Mouse (Mus musculus) kidney, embryonic 15.5 days (tissue): ENCODE measurements at regions not wholly inside any gene's neighbourhood (a gene's known extent, or its start where the extent isn't known, plus 50 kb on each side); places are given as distances from the start of the nearest gene placed in this dataset.
A peak's percentile ranks its signal among the peaks of the same experiment; 100 is the strongest.

Source experiments
- ATAC-seq: fragments of 200-750 bp; cut with Nextera tagmentation; replicated peaks from 2 replicates; pipeline ENCODE4 v1.8.0; 2017; ENCODE audit warnings: moderate TSS enrichment; ENCODE audit not compliant: low FRiP score
- H3K27ac ChIP-seq: fragments of 300-500 bp; sonication (generic); 2 replicates; pipeline ENCODE4 v1.5.1; 2015; ENCODE audit warnings: mild to moderate bottlenecking, inconsistent platforms
- H3K27me3 ChIP-seq: fragments of 300-500 bp; sonication (generic); 2 replicates; pipeline ENCODE4 v1.6.1; 2015; ENCODE audit warnings: inconsistent platforms
- H3K36me3 ChIP-seq: fragments of 300-500 bp; sonication (generic); 2 replicates; pipeline ENCODE4 v1.6.1; 2015; ENCODE audit warnings: inconsistent platforms
- H3K4me1 ChIP-seq: fragments of 300-500 bp; sonication (generic); 2 replicates; pipeline ENCODE4 v1.6.1; 2015; ENCODE audit warnings: inconsistent platforms
- H3K4me2 ChIP-seq: fragments of 300-500 bp; sonication (generic); 2 replicates; pipeline ENCODE4 v1.6.1; 2015; ENCODE audit warnings: moderate library complexity, mild to moderate bottlenecking, inconsistent platforms
- H3K4me3 ChIP-seq: fragments of 300-500 bp; sonication (generic); replicated peaks from 2 replicates; pipeline ENCODE4 v1.5.1; 2015; ENCODE audit warnings: mild to moderate bottlenecking, inconsistent platforms
- H3K9ac ChIP-seq: fragments of 300-500 bp; sonication (generic); 2 replicates; pipeline ENCODE4 v1.6.1; 2015; ENCODE audit warnings: mild to moderate bottlenecking, inconsistent platforms
- H3K9me3 ChIP-seq: fragments of 300-500 bp; sonication (generic); replicated peaks from 2 replicates; pipeline ENCODE4 v1.6.1; 2016; ENCODE audit warnings: inconsistent platforms
- WGBS: fragments of 180-500 bp; shearing (Covaris S2); methylation state at CpG from one replicate; pipeline ENCODE4 v1.1.7; 2015; ENCODE audit warnings: mixed read lengths; 5-methylcytosine and 5-hydroxymethylcytosine counted together

- Histone ChIP-seq H3K36me3 (no peaks in the 10 kb centered on the region), H3K9ac (no peak overlapping the region), H3K4me2 (no peak overlapping the region), H3K9me3 (no peaks in the 10 kb centered on the region), H3K4me3 (no peak overlapping the region), H3K4me1 (peaks cover 4% of the 10 kb centered on the region), H3K27me3 (peaks cover 7% of the 10 kb centered on the region; the same call in 1 of the 2 replicates), H3K27ac (no peak overlapping the region)
- 83% methylated on average over 20 of the region's 20 CpGs for WGBS
- ATAC-seq, result no peak
Observed at GRCm38 (mm10) chr4:153200799-153201770, 281.5 kb downstream of the Ajap1 start.

- Histone ChIP-seq H3K27me3 (peaks cover 24% of the 10 kb centered on the region), H3K36me3 (no peaks in the 10 kb centered on the region), H3K4me1 (peaks cover 8% of the 10 kb centered on the region; the same call in 1 of the 2 replicates), H3K4me3 (no peak overlapping the region), H3K9me3 (no peaks in the 10 kb centered on the region), H3K9ac (no peak overlapping the region), H3K4me2 (no peak overlapping the region), H3K27ac (no peak overlapping the region)
- 0 out of 2 replicates have a peak, but pooled peaks have one; percentile 33 for ATAC-seq
- WGBS, result 8% methylated on average over 8 of the region's 8 CpGs
Observed at GRCm38 (mm10) chr4:153189485-153189884, 293.1 kb downstream of the Ajap1 start.

GRCm38 (mm10) chr4:153188504-153189031 is 294.0 kb downstream of the Ajap1 start:
- H3K9ac ChIP-seq, result no peak overlapping the region
- peaks cover 24% of the 10 kb centered on the region for H3K27me3 ChIP-seq
- H3K4me1 ChIP-seq, result peaks cover 8% of the 10 kb centered on the region; the same call in 1 of the 2 replicates
- no peak overlapping the region for H3K27ac ChIP-seq
- H3K4me3 ChIP-seq, result no peak overlapping the region
- H3K4me2 ChIP-seq, result peak overlapping the region; percentile 23
- no peaks in the 10 kb centered on the region for H3K36me3 ChIP-seq
- 0 out of 2 replicates have a peak, but pooled peaks have one; percentile 36 for ATAC-seq
- 1% methylated on average over 16 of the region's 17 CpGs for whole genome bisulfite sequencing
- no peaks in the 10 kb centered on the region for H3K9me3 ChIP-seq

GRCm38 (mm10) chr4:153187959-153188503 is 294.6 kb downstream of the Ajap1 start:
- H3K36me3 ChIP-seq, result no peaks in the 10 kb centered on the region
- H3K27me3 ChIP-seq, result peaks cover 24% of the 10 kb centered on the region
- H3K4me3 ChIP-seq, result no peak overlapping the region
- peak overlapping the region; percentile 23 for H3K4me2 ChIP-seq
- ATAC-seq, result no peak
- peaks cover 8% of the 10 kb centered on the region; the same call in 1 of the 2 replicates for H3K4me1 ChIP-seq
- no peak overlapping the region for H3K27ac ChIP-seq
- no peak overlapping the region for H3K9ac ChIP-seq
- WGBS, result 2% methylated on average over 6 of the region's 6 CpGs
- no peaks in the 10 kb centered on the region for H3K9me3 ChIP-seq

GRCm38 (mm10) chr4:153177496-153177895 is 305.1 kb downstream of the Ajap1 start:
- H3K9me3 ChIP-seq, result 0 out of 2 replicates have a peak, but pooled peaks cover 3% of the 10 kb centered on the region
- no peak for ATAC-seq
- WGBS, result 88% methylated on average over 9 of the region's 9 CpGs
- no peak overlapping the region for H3K4me2 ChIP-seq
- peaks cover 14% of the 10 kb centered on the region for H3K4me1 ChIP-seq
- no peak overlapping the region for H3K9ac ChIP-seq
- no peak overlapping the region for H3K27ac ChIP-seq
- H3K36me3 ChIP-seq, result no peaks in the 10 kb centered on the region
- H3K4me3 ChIP-seq, result no peak overlapping the region
- H3K27me3 ChIP-seq, result peaks cover 3% of the 10 kb centered on the region; the same call in 1 of the 2 replicates

- H3K27ac ChIP-seq, result peak overlapping the region; percentile 24; the same call in 1 of the 2 replicates
- H3K9me3 ChIP-seq, result 0 out of 2 replicates have a peak, but pooled peaks cover 3% of the 10 kb centered on the region
- H3K4me3 ChIP-seq, result no peak overlapping the region
- no peaks in the 10 kb centered on the region for H3K36me3 ChIP-seq
- ATAC-seq, result peak; percentile 94
- WGBS, result 3% methylated on average over 12 of the region's 12 CpGs
- peak overlapping the region; percentile 26 for H3K4me2 ChIP-seq
- H3K9ac ChIP-seq, result no peak overlapping the region
- no peaks in the 10 kb centered on the region for H3K27me3 ChIP-seq
- peaks cover 14% of the 10 kb centered on the region for H3K4me1 ChIP-seq
Observed at GRCm38 (mm10) chr4:153175660-153176059, 307.0 kb downstream of the Ajap1 start.

- peak overlapping the region; percentile 26; the same call in 1 of the 2 replicates for H3K4me2 ChIP-seq
- no peak for ATAC-seq
- WGBS, result 25% methylated on average over 15 of the region's 15 CpGs
Observed at GRCm38 (mm10) chr4:153175077-153175476, 307.5 kb downstream of the Ajap1 start.

GRCm38 (mm10) chr4:153169991-153170390 is 312.6 kb downstream of the Ajap1 start:
- no peak overlapping the region for H3K9ac ChIP-seq
- H3K4me1 ChIP-seq, result peaks cover 17% of the 10 kb centered on the region
- 48% methylated on average over 9 of the region's 9 CpGs for WGBS
- H3K4me3 ChIP-seq, result no peak overlapping the region
- no peak; the same call in 1 of the 2 replicates for ATAC-seq
- no peak overlapping the region for H3K4me2 ChIP-seq
- H3K9me3 ChIP-seq, result 0 out of 2 replicates have a peak, but pooled peaks cover 4% of the 10 kb centered on the region
- H3K36me3 ChIP-seq, result no peaks in the 10 kb centered on the region
- no peak overlapping the region for H3K27ac ChIP-seq
- H3K27me3 ChIP-seq, result no peaks in the 10 kb centered on the region

More at GRCm38 (mm10) chr4:153175077-153175476, 307.5 kb downstream of the Ajap1 start:
- H3K9ac ChIP-seq, result no peak overlapping the region
- H3K4me1 ChIP-seq, result peaks cover 15% of the 10 kb centered on the region
- no peak overlapping the region for H3K4me3 ChIP-seq
- no peaks in the 10 kb centered on the region for H3K27me3 ChIP-seq
- 0 out of 2 replicates have a peak, but pooled peaks cover 3% of the 10 kb centered on the region for H3K9me3 ChIP-seq
- no peaks in the 10 kb centered on the region for H3K36me3 ChIP-seq
- H3K27ac ChIP-seq, result no peak overlapping the region

- WGBS, result 90% methylated on average over 10 of the region's 10 CpGs
- no peak for ATAC-seq
Observed at GRCm38 (mm10) chr4:153164810-153165209, 317.8 kb downstream of the Ajap1 start.

GRCm38 (mm10) chr4:153160115-153160514 is 322.5 kb downstream of the Ajap1 start:
- ATAC-seq, result no peak
- Histone ChIP-seq H3K36me3 (no peaks in the 10 kb centered on the region), H3K4me2 (no peak overlapping the region), H3K9me3 (peaks cover 11% of the 10 kb centered on the region; the same call in 1 of the 2 replicates), H3K9ac (no peak overlapping the region), H3K27me3 (no peaks in the 10 kb centered on the region), H3K4me3 (no peak overlapping the region), H3K27ac (no peak overlapping the region), H3K4me1 (no peaks in the 10 kb centered on the region)
- 95% methylated on average over 3 of the region's 3 CpGs for WGBS

More at GRCm38 (mm10) chr4:153164810-153165209, 317.8 kb downstream of the Ajap1 start:
- no peak overlapping the region for H3K9ac ChIP-seq
- no peak overlapping the region for H3K4me3 ChIP-seq
- H3K27me3 ChIP-seq, result no peaks in the 10 kb centered on the region
- H3K27ac ChIP-seq, result no peak overlapping the region
- H3K9me3 ChIP-seq, result peaks cover 8% of the 10 kb centered on the region; the same call in 1 of the 2 replicates
- H3K4me1 ChIP-seq, result 0 out of 2 replicates have a peak, but pooled peaks cover 11% of the 10 kb centered on the region
- H3K4me2 ChIP-seq, result no peak overlapping the region
- H3K36me3 ChIP-seq, result no peaks in the 10 kb centered on the region

- no peak for ATAC-seq
- H3K4me2 ChIP-seq, result no peak overlapping the region
- no peak overlapping the region for H3K4me3 ChIP-seq
- no peaks in the 10 kb centered on the region for H3K36me3 ChIP-seq
- no peaks in the 10 kb centered on the region for H3K4me1 ChIP-seq
- H3K9me3 ChIP-seq, result peaks cover 7% of the 10 kb centered on the region; the same call in 1 of the 2 replicates
- no peak overlapping the region for H3K9ac ChIP-seq
- 98% methylated on average over 3 of the region's 3 CpGs for WGBS
- H3K27ac ChIP-seq, result no peak overlapping the region
- no peaks in the 10 kb centered on the region for H3K27me3 ChIP-seq
Observed at GRCm38 (mm10) chr4:153157572-153157971, 325.0 kb downstream of the Ajap1 start.
